Mouse (Mus musculus) small intestine, adult 2 months (tissue): ENCODE results near the gene Nfil3.

Source experiments
- CTCF ChIP-seq: fragments of 200-500 bp; IDR thresholded peaks from 2 replicates; pipeline ENCODE4 v1.5.1; 2012; ENCODE audit warnings: low read depth, mild to moderate bottlenecking, control low read depth, inconsistent platforms, low read length, moderate library complexity, mixed read lengths; ENCODE audit not compliant: insufficient replicate concordance, insufficient read length; ENCODE audit errors: extremely low read depth
- POLR2A ChIP-seq: fragments of 200-500 bp; IDR thresholded peaks from 2 replicates; pipeline ENCODE4 v1.6.1; 2012; ENCODE audit warnings: low read depth, mild to moderate bottlenecking, control low read depth, inconsistent platforms, low read length, moderate library complexity

- no peak for TF ChIP-seq CTCF
- TF ChIP-seq POLR2A = no peak
These were observed 492 bp downstream of the Nfil3 start for GRCm38 (mm10) chr13:52980211-52980950.
